Mouse (Mus musculus) splenic B cell, adult 2 months (primary cell): ENCODE results near the gene Nfkbia.

ENCODE experiments used
- DNase-seq: peaks from one replicate; pipeline ENCODE4 v3.0.0-alpha.2; 2011; ENCODE audit warnings: low read depth, low spot score
- H3K27me3 ChIP-seq: 2 replicates; pipeline ENCODE4 v1.6.1; 2012; ENCODE audit warnings: mild to moderate bottlenecking, low read length, moderate library complexity, mixed read lengths; ENCODE audit not compliant: control insufficient read depth, poor library complexity, insufficient read depth, severe bottlenecking
- H3K36me3 ChIP-seq: 2 replicates; pipeline ENCODE4 v1.6.1; 2012; ENCODE audit warnings: mild to moderate bottlenecking, low read length, moderate library complexity, mixed read lengths; ENCODE audit not compliant: control insufficient read depth, poor library complexity, insufficient read depth, severe bottlenecking

Gene Nfkbia

DNA sequence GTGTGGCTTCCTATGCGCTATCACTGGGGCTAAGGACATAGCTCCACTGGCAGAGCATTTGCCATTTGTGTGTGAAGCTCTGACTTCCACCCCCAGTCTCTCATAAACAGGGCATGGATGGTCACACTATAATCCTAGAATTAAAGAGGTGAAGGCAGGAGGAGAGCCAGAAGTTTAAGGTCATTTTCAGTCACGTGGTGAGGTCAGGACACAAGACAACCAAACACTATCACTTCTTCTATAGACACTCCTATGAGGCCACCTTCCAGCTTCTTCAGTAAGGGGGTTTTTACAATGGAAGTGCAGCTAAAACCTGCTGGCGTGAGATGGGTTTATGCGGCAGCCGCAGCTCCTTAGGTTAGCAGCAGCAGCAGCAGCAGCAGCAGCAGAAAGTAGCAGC lies 8.9 kb downstream of the Nfkbia start:
- H3K27me3 ChIP-seq: no peaks in the 10 kb centered on the region
- peaks cover 7% of the 10 kb centered on the region for H3K36me3 ChIP-seq
- DNase-seq: no peak

DNA sequence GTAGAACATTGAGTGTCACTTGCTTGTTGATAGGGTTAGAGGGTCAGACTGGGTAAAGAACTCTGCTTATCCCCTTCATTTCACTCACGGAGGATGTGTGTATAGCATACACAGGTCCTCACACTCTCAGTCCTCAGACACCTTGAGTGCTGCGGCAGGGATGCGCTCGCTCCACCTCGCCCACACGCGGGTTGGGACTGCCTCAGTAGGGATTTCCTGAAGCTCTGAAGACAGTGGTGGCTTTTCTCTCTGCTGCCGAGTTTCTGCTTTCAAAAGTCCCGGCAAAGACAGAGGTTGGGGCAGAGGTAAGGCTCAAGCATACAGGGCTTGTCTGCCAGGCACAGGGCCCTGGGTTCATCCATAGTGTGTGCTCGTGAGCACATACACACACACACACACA lies 9.7 kb downstream of the Nfkbia start:
- no peak for DNase-seq
- Histone ChIP-seq H3K27me3 (no peaks in the 10 kb centered on the region), H3K36me3 (peaks cover 7% of the 10 kb centered on the region)

DNA sequence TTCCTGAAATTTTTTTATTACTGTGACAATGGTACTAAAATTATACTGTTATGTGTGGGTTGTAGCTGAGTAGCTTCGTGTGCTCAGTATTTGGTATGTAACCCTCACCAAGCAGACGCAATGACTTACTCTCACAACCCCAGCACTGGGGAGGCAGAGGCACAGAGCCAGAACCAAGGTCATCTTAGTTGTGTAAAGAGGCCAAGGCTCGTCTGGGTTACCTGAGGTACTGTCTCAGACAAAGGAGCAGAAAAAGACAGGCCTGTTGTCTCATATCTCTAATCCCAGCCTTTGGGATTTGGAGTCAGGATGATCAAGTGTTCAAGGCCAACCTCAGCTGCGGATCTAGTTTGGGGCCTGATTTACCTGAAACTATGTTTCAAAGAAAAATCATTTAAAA lies 10.7 kb downstream of the Nfkbia start:
- Histone ChIP-seq H3K36me3 (no peaks in the 10 kb centered on the region), H3K27me3 (no peaks in the 10 kb centered on the region)
- no peak for DNase-seq

DNA sequence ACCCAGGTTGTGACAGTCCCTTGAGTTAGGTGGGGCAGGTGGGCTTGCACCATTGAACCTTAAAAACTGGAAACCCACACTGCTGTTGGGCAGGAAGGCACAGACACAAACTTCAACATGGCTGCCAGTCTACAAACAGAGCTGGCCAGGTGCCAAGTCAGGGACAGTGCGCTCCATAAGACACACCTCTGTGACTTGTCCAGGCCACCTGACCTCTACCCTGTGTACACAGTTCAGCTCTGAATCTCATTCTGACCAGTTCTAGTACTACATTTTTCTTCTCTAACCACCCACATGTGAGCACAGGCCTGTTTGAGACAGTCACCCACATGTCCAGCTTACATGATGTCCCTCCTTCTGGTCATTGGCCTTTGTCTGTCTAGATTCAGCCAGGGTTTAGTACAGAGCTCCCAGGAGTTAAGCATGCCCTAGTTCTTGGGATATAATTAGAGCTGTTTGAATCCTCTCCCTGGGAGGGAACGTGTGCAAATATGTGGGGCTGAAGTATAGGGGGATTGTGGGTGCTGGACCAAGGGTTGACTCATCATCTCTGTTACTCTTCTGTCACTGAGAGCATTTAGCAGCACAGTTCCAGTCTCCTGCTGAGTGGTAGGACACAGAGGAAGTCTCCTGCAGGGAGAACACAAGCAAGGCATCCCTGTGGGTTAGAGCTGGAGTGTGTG lies 11.8 kb downstream of the Nfkbia start:
- DNase-seq: no peak
- no peaks in the 10 kb centered on the region for H3K27me3 ChIP-seq

DNA sequence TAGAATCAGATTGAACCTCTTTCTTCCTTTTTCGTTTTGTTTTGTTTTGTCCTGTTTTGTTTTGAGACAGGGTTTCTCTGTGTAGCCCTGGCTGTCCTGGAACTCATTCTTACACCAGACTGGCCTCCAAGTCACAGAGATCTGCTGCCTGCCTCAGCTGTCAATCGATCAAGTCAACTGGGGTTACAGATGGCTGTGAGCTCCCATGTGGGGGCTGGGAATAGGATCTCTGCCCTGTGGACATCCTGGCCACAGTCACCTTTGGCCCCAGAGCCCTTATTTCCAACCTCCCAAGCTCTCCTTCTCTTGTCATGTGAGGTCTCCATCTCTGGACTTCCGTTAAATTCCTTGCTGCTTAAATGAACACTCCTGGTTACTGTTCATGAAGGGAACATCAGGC lies 13.5 kb downstream of the Nfkbia start:
- Histone ChIP-seq H3K27me3 (no peaks in the 10 kb centered on the region), H3K36me3 (no peaks in the 10 kb centered on the region)
- no peak for DNase-seq

More for the DNA sequence above, 11.8 kb downstream of the Nfkbia start:
- H3K36me3 ChIP-seq: no peaks in the 10 kb centered on the region

DNA sequence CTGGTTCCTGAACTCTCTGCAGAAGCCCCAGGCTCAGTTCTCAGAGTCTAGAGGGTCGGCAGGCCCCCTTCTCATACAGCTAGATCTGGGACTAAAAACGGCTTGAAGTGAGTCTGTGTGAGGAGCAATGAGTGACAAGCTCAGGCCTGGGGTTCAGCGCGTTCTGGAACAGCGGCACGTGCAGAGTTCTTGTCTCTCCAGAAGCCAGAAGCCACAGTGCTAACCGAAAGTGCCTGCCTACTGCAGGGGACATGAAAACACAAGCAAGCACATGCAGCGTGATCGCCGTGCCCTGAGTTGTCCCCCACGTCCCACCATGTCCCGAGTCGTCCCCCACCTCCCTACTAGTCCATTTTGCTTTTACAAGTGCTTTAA lies 18.3 kb downstream of the Nfkbia start:
- Histone ChIP-seq H3K36me3 (no peaks in the 10 kb centered on the region), H3K27me3 (no peaks in the 10 kb centered on the region)
- DNase-seq: no peak

DNA sequence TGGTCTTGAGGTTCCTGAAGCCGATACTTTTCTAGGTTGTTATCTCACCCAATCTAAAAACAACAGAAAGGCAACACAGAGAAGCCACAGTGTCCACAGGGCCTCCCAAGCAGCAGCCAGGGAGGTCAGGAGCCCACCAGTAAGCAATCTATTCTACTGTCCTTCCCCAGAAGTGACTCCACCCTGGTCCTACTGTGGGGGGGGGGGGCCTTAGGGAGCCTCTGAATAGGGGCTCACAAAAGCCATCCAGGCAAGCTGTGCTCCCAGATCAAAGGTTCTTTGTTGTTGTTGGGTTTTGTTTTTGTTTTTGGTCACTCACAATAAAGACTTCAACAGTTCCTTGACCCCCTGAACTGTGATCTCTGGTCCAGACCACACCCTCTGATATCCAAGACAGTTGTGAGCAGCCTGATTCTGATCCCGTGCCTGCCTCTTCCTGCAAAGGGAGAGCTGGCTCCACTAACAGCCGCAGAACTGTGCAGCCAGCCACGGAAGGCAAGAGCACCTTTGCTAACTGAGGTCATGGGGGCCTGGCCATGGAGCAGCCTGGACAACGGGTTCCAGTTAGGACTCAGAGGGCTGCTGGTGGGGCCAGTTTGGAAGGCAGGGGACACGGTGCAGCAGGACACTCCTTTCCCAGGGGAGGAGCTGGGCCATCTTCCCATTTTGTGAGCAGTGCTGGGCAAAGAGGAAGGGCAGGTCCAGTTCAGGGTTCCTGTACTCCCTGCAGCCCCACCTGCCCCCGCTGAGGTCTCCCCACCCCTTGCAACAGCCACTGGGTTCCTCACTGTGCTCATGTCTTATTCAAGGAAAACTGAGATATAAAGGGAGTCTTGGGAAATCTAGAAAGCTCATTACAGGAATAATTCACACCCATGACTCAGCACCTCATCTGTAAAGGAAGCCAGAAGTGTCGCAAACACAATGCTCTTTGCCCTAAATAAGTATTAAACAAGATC lies 18.9 kb downstream of the Nfkbia start:
- no peak for DNase-seq
- Histone ChIP-seq H3K36me3 (no peaks in the 10 kb centered on the region), H3K27me3 (no peaks in the 10 kb centered on the region)

DNA sequence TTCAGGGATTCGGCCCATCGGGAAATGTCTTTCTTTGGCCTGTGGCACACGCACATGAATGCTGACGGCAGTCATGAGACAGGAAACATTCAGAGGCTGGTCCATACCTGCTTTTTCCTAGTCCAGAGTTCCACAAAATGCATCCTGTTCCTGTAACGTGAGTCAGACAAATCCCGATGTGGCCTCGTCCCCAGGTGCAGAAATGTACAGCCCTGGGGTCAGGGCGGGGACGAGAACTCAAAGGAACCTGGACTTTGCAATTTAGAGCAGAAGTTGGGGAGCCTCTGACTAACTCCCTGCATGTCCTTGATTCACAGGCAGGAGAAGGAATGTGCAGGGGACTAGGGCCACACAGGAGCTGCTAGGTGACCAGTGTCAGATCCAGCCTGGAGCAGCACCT lies 21.1 kb downstream of the Nfkbia start:
- no peaks in the 10 kb centered on the region for H3K36me3 ChIP-seq
- DNase-seq: no peak
- H3K27me3 ChIP-seq: no peaks in the 10 kb centered on the region

DNA sequence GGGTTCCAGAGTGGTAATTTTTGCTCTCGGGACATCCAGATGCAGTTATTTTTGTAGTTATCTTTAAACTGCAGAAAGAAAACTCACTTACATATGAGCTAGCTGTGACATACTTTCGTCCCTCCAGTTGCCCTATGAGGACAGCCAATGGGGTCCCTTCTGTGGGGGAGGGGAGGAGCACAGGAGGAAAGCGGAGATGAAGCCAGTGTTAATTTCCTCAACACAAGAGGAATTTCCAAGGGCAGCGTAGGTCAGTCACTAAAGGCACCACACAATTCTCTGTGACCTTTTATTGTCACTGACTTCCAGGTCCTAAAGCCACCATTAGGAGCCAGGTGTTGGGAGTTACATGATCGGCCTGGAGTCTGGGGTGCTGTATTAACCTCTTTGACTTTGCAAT lies 22.0 kb downstream of the Nfkbia start:
- H3K36me3 ChIP-seq: no peaks in the 10 kb centered on the region
- DNase-seq: no peak
- no peaks in the 10 kb centered on the region for H3K27me3 ChIP-seq

DNA sequence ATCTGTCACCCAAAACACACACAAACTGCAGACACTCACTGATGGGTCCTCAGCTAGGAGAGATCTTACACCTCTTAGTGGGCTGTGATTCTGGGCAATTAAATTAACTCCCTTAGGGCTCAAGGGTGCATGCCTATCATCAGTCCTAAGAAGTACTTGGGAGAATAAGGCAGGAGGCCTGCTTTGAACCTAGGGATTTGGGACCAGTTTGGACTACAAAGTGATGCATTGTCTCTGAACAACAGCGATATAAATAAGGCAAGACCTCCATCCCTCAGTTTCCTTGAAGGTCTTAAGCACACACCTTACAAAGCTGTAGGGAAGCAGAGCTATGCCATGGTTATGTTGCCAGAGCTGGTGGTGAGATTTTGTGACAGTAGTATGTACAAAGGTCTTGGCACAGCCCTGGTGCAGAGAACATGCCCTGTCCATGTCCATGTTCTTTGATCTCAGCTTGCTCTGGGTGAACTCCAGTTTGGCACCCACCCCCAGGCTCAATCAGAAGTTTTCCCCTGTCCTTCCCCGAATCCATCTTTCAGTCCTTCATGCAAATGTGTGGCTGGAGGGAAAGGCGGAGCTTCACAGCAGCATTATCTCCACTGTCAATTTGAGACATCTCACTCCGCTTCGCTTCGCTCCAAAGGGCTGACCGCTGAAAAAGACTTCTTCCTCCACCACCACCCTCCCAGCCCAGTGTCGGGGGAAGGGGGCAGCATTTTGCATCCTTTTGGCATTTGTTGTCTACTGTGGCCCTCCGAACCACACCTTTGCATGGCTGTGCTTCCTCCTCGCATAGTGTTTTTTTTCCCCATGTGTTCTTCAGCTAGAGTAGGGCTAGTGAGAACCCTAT lies 24.9 kb downstream of the Nfkbia start:
- DNase-seq: no peak
- Histone ChIP-seq H3K27me3 (no peaks in the 10 kb centered on the region), H3K36me3 (no peaks in the 10 kb centered on the region)

DNA sequence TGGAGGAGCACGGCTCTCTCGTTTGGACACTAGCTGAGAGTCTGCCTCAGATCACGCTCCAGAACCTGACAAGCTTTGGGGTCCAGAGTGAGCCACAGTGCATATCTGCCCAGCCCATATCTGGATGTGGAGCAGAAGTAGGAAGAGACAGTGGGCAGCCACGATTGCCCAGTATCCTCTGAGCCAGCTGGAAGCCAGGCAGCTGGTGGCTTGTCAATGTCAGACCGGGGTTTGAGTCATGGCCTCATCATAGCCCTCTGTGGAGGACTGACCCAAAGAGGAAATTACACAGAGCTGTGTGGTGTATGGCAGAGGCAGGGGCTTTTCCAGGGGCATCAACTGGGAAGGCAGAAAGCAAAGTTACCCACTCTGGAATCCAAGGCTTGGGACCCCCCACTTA lies 25.6 kb downstream of the Nfkbia start:
- no peak for DNase-seq
- Histone ChIP-seq H3K27me3 (no peaks in the 10 kb centered on the region), H3K36me3 (no peaks in the 10 kb centered on the region)

DNA sequence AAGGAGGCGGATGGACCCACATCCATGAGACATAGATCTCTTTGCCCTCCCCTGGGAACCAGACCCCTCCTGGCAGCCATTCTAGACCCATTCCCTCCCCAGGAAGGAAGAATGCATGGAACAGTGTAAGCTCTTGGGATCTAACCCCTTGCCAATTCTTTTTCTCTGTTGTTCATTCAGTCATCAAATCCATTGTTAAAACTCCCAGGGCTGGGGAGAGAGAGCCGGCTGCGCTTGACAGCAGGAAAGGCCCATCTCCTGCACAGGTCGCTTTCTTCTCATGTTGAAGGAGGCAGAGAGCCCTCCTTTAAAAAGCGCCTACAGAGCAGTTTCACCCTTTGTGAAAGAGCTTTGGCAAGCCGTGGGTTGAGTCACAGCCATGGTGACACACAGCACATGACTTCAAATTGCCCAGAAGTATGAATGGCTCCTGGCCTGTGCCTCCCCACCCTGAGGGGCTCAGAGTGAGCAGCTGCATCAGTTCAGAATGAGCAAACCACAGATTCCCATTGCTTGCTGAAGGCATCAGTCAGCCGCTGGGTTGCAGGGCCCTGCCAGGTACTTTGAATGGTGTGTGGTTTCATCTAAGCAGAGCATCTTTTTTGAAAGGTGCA lies 26.3 kb downstream of the Nfkbia start:
- Histone ChIP-seq H3K36me3 (no peaks in the 10 kb centered on the region), H3K27me3 (no peaks in the 10 kb centered on the region)
- DNase-seq: no peak

DNA sequence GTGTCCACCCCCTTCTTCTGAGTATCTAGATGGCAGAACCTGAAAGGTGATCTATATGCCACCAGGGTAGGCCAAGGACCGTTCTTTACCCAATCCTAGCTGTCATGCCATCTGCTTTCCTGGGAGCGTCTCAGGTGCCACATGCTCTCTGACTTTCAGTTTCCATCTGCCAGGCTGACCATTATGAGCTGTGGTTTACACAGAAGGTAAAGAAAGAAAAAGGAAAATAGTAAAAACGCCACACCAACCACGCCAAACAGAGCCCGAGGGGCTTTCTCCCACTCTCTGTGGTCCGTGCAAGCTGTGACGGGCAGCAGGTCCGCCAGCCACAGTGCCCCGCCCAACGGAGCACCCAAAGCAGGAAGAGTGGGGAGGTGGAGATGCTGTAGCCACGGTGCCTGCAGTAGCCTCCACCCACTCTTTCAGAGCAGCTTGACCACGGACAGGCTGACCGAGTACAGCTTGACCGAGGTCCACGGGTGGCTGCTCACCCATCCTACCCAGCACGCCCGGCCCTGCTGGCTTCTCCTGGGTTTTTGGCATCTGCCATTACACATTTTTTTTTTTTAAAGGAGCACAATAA lies 27.0 kb downstream of the Nfkbia start:
- Histone ChIP-seq H3K36me3 (no peaks in the 10 kb centered on the region), H3K27me3 (no peaks in the 10 kb centered on the region)
- peak; percentile 54 for DNase-seq

DNA sequence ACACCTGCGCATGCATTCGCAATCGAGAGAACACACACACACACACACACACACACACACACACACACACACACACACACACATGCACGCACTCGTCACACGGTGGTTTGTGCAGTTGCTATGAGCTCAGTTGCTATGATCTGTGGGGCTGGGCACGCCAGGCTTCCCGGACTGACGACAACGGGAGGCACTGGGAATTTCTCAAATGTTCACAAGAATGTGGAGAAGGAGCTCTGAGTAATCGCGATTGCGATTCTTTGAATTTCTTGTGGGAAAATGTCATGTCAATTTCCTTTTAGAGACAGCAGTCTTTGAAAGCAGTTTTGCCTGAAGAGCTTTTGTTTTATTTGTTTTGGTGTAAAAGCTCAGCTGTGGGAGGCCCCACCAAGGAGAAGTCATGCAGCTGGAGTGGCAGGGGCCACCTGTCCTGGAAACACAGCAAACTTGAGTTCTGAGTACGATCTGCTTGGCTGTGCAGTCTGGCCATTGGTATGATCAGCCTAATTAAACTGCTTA lies 27.5 kb downstream of the Nfkbia start:
- Histone ChIP-seq H3K36me3 (no peaks in the 10 kb centered on the region), H3K27me3 (no peaks in the 10 kb centered on the region)
- peak; percentile 62 for DNase-seq
